Mouse (Mus musculus): ENCODE data around the gene Hyal1.

The Hyal1 gene

GRCm38 (mm10) chr9:107599433-107599832, 22.7 kb downstream of the Hyal1 start:
- DNase-seq: no peak

GRCm38 (mm10) chr9:107599842-107600241, 23.1 kb downstream of the Hyal1 start:
- DNase-seq: no peak

GRCm38 (mm10) chr9:107600745-107601144, 24.0 kb downstream of the Hyal1 start:
- no peak for DNase-seq

- DNase-seq: no peak
Observed at GRCm38 (mm10) chr9:107601275-107601674, 24.5 kb downstream of the Hyal1 start.

- DNase-seq: peak; percentile 74 to 79
Observed at GRCm38 (mm10) chr9:107602068-107602648, 25.4 kb downstream of the Hyal1 start.

GRCm38 (mm10) chr9:107603251-107603650, 26.5 kb downstream of the Hyal1 start:
- no peak for DNase-seq

- DNase-seq: no peak
Observed at GRCm38 (mm10) chr9:107605041-107605661, 28.4 kb downstream of the Hyal1 start.

GRCm38 (mm10) chr9:107606591-107606990, 29.9 kb downstream of the Hyal1 start:
- DNase-seq: no peak

- DNase-seq: no peak
Observed at GRCm38 (mm10) chr9:107607036-107607435, 30.3 kb downstream of the Hyal1 start.

- DNase-seq: no peak
Observed at GRCm38 (mm10) chr9:107607653-107608245, 31.0 kb downstream of the Hyal1 start.

GRCm38 (mm10) chr9:107608741-107609432, 32.2 kb downstream of the Hyal1 start, which contains the start of gene Sema3b:
Gene Sema3b (minus strand): TSS chr9:107609229.
- DNase-seq: no peak

- DNase-seq: no peak
Observed at GRCm38 (mm10) chr9:107609433-107609830, 32.7 kb downstream of the Hyal1 start.

- no peak for DNase-seq
Observed at GRCm38 (mm10) chr9:107611456-107612190, 34.9 kb downstream of the Hyal1 start.

GRCm38 (mm10) chr9:107612191-107612944, 35.6 kb downstream of the Hyal1 start:
- peak; percentile 92 to 93 for DNase-seq

- DNase-seq: no peak
Observed at GRCm38 (mm10) chr9:107612945-107613569, 36.3 kb downstream of the Hyal1 start.

- no peak for DNase-seq
Observed at GRCm38 (mm10) chr9:107615035-107615434, 38.3 kb downstream of the Hyal1 start.

- no peak for DNase-seq
Observed at GRCm38 (mm10) chr9:107617461-107617860, 40.7 kb downstream of the Hyal1 start.

- DNase-seq: no peak
Observed at GRCm38 (mm10) chr9:107618098-107618497, 41.4 kb downstream of the Hyal1 start.

GRCm38 (mm10) chr9:107618778-107619545, 42.2 kb downstream of the Hyal1 start:
- DNase-seq: no peak

- no peak for DNase-seq
Observed at GRCm38 (mm10) chr9:107619546-107619879, 42.8 kb downstream of the Hyal1 start.

- DNase-seq: no peak
Observed at GRCm38 (mm10) chr9:107620954-107621353, 44.2 kb downstream of the Hyal1 start.

Data from thymus, adult 18-20 months (tissue).